Mouse (Mus musculus) ovary, postnatal 10 days (tissue): Measurements from ENCODE around the gene Agfg2.

Source experiments
- DNase-seq: peaks from one replicate; pipeline ENCODE4 v3.0.0; 2022; ENCODE audit warnings: low spot score

Agfg2 gene

DNA sequence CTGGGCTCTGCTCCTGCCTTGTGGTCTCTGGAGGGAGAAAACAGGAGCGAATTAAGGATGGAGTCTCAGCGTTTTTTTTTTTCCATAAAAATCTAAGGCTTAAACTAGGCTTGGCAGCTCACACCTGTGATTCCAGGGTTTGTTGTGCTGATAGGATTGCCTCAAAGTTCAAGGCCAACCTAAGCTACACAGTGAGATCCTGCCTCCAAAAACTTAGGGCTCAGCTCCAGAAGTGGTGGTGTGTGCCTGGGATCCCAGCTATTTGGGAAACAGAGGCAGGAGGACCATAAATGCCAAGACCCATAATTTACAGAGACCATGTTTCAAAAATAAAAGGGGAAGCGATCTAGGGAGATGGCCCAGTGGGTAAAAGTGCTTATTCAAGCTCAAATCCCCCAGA lies 75.2 kb downstream of the Agfg2 start:
- no peak for DNase-seq

DNA sequence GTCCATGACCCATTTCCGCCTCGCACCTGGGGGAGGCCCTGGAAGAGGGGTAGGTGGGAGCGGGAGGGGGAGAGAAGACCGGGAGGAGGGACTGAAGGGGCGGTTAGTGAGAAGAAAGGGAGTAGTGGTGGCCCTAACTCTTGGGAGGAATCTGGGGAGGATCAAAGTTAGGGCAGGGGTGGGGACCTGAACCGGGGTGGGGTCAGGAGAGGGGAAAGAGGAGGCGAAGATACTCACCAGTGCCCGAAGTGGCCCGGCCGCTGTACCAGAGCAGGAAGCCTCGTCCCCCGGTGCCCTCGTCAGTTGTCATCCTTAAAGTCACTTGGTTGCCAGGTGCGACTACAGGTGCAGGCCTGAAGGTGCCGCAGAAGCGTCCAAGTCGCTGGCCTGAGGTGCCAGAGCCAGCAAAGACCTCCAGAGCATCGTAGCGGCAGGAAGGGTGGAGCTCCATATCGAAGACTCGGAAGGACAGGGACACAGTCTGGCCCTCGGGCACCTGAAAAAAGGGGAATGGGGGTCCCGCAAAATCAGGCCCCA lies 75.8 kb downstream of the Agfg2 start:
- no peak for DNase-seq

- DNase-seq, result no peak
These were observed 76.5 kb downstream of the Agfg2 start for GRCm38 (mm10) chr5:137607860-137608653.

GRCm38 (mm10) chr5:137601365-137601729 lies 83.2 kb downstream of the Agfg2 start:
- no peak for DNase-seq

DNA sequence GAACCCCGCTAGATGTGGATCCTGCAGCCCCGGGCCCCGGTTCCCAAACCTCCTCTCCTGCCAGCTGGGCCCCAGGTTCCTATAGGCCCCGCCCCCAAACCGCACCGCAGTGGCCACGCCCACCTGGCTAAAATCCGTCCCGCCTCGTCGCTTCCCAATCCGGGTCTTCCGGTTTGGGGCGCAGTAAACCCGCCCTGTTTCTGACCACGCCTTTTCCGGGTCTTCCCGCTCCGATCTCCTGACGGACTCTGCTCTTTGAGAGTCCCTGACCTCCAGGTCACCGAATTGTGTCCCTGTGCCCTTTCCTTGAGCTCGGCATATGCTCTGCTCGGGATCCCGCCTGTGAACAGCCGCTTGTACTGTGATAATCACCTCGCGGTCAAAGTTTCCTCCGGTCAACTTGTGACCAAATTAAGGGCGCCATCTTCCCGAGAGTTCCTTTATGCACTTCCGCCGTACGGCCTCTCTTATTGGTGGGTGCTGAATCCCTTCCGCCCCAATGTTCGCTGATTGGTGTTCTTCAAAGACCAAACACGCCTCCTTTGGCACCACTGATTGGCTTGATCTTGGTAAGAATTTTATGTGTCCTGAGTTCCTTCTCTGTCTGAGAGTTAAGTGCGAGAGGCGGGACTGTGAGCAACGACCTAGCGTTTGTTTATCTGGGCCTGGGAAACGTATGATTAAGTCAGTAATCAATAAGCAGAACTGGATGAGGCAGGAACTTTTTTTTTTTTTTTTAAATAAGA lies 83.7 kb downstream of the Agfg2 start, which contains the start of gene Mospd3:
Gene Mospd3, minus strand, starts transcription at position 440 of the 746 bp plus-strand sequence.
- DNase-seq, result peak; percentile 93
